Mouse (Mus musculus): ENCODE results near the gene Pradc1. TPM values are rescaled to one million over a fixed set of nuclear protein-coding genes. Genes with fewer than 3 reads are reported as not detected.

Pradc1 gene
- polyA plus RNA-seq, 1 experiment from 2014 or later: 29.9 TPM

DNA sequence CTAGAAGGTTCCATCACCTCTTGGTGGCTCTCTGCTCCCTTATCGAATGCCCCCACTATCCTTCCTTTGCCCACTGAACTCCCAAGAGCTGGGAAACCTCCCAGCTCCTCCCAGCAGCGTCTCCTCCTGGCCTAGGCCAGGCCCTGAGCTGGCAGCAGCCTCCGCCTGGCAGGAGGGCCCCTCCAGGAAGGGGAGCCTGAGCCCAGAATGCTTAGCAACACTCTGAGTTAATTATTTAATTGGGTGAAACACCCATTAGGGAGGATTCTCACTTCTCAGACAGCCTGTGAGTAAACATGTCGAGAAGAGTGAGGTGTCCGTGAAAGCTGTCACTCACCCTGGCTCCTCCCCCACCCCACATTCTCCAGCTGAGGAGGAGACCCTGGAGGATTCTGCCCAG lies 52.1 kb downstream of the Pradc1 start:
- H3K27me3 ChIP-seq (replicated peaks; ENCODE audit: control insufficient read depth, insufficient read depth, low read length): no peaks in the 10 kb centered on the region
- H3K27ac ChIP-seq (replicated peaks; ENCODE audit: low read depth, low read length): no peak overlapping the region
- H3K4me3 ChIP-seq (ENCODE audit: low read depth, low read length): no peak overlapping the region
- ATAC-seq (ENCODE audit: low read depth) (no peak), DNase-seq (ENCODE audit: low spot score) (no peak)
- no peak overlapping the region for H3K4me2 ChIP-seq (ENCODE audit: low read depth, low read length)
- H3K4me1 ChIP-seq (ENCODE audit: control insufficient read depth, insufficient read depth, low read length): no peaks in the 10 kb centered on the region
- no peaks in the 10 kb centered on the region for H3K36me3 ChIP-seq (ENCODE audit: control insufficient read depth, insufficient read depth, low read length)
- no peak overlapping the region for H3K9ac ChIP-seq (ENCODE audit: low read depth, low read length)
- no peaks in the 10 kb centered on the region for H3K9me3 ChIP-seq (ENCODE audit: control insufficient read depth, low read length)
- 25% methylated on average over 5 of the region's 5 CpGs for WGBS

DNA sequence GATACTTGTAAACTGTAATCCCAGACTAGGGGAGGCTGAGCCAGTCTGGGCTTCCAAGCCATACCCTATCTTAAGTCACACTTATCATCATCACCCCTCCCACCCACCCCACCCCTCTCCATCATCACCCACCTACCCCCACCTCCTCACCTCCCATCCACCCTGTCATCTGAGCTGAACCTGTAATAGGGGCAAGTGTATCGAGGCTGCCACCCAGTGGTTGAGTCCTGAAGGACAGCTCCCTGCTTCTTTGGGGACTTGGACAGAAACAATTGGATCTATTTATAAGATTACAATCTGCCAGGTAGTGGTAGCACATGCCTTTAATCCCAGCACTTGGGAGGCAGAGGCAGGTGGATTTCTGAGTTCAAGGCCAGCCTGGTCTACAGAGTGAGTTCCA lies 54.6 kb downstream of the Pradc1 start:
- Histone ChIP-seq H3K4me1 (ENCODE audit: control insufficient read depth, insufficient read depth, low read length) (no peaks in the 10 kb centered on the region), H3K4me3 (ENCODE audit: low read depth, low read length) (no peak overlapping the region), H3K4me2 (ENCODE audit: low read depth, low read length) (no peak overlapping the region), H3K9ac (ENCODE audit: low read depth, low read length) (no peak overlapping the region), H3K9me3 (ENCODE audit: control insufficient read depth, low read length) (no peaks in the 10 kb centered on the region), H3K36me3 (ENCODE audit: control insufficient read depth, insufficient read depth, low read length) (no peaks in the 10 kb centered on the region), H3K27me3 (replicated peaks; ENCODE audit: control insufficient read depth, insufficient read depth, low read length) (no peaks in the 10 kb centered on the region), H3K27ac (replicated peaks; ENCODE audit: low read depth, low read length) (no peak overlapping the region)
- WGBS: 22% methylated on average over 1 of the region's 1 CpGs
- DNase-seq (ENCODE audit: low spot score): no peak
- ATAC-seq (ENCODE audit: low read depth): no peak

Other genes with a start within 250 kb of the Pradc1 start
- 6.7 and 8.9 TPM in 2 replicates for gene Sfxn5, start 118.5 kb downstream of the Pradc1 start, polyA plus RNA-seq (2014; fragmentation: Nextera tagmentation; extraction: Ambion mirVana)
- gene Rab11fip5, start 77.3 kb downstream of the Pradc1 start, polyA plus RNA-seq (2014; fragmentation: Nextera tagmentation; extraction: Ambion mirVana): 15.1 and 15.7 TPM in 2 replicates
- not detected in 2 replicates for gene Noto, start 28.1 kb downstream of the Pradc1 start, polyA plus RNA-seq (2014; fragmentation: Nextera tagmentation; extraction: Ambion mirVana)
- 38.1 and 43.4 TPM in 2 replicates for gene Smyd5, start 20.0 kb downstream of the Pradc1 start, polyA plus RNA-seq (2014; fragmentation: Nextera tagmentation; extraction: Ambion mirVana)
- gene Cct7, start 456 bp downstream of the Pradc1 start, polyA plus RNA-seq (2014; fragmentation: Nextera tagmentation; extraction: Ambion mirVana): 448 and 463 TPM in 2 replicates
- 0.46 and 0.49 TPM in 2 replicates for gene Fbxo41, start 51.0 kb upstream of the Pradc1 start, polyA plus RNA-seq (2014; fragmentation: Nextera tagmentation; extraction: Ambion mirVana)
- gene Egr4, start 61.6 kb upstream of the Pradc1 start, polyA plus RNA-seq (2014; fragmentation: Nextera tagmentation; extraction: Ambion mirVana): not detected in 2 replicates
- gene Alms1, start 135.6 kb upstream of the Pradc1 start, polyA plus RNA-seq (2014; fragmentation: Nextera tagmentation; extraction: Ambion mirVana): 5.1 and 5.3 TPM in 2 replicates

Data from embryonic facial prominence, embryonic 14.5 days (tissue).